Mouse (Mus musculus) pancreas, adult 10 weeks (tissue): ENCODE data around the gene Tmem179b. TPM values are rescaled to one million over a fixed set of nuclear protein-coding genes. Genes with fewer than 3 reads are reported as not detected.

Experiments used
- polyA plus RNA-seq: library from polyadenylated mRNA; stranded (reverse); fragments of 350-450 nt; fragmentation: Illumina TruSeq; extraction: RNeasy Lipid Tissue Mini Kit (QIAGEN cat#74804); gene quantifications from one replicate; pipeline ENCODE4 v1.2.3, GENCODE M21; 2015; ENCODE audit warnings: low read depth, low replicate concordance; ENCODE audit not compliant: insufficient read depth

Gene Tmem179b
- 17.0 TPM for polyA plus RNA-seq

GRCm38 (mm10) chr19:8774086-8774835 lies at the start of gene Tmem179b:
Gene Tmem179b (minus strand): TSS chr19:8774467.

GRCm38 (mm10) chr19:8819596-8820423 lies 45.5 kb upstream of the Tmem179b start, which contains the start of gene Hnrnpul2:
Gene Hnrnpul2 (plus strand): TSS chr19:8820010.

GRCm38 (mm10) chr19:8818801-8819595 lies 44.7 kb upstream of the Tmem179b start, which contains the start of gene Ttc9c:
Gene Ttc9c (minus strand): TSS chr19:8819333.

GRCm38 (mm10) chr19:8802130-8802821 lies 28.0 kb upstream of the Tmem179b start, which contains the start of gene Zbtb3:
Gene Zbtb3 (plus strand): TSS chr19:8802555.

GRCm38 (mm10) chr19:8798264-8798946 lies 24.1 kb upstream of the Tmem179b start, which contains the start of gene Polr2g:
Gene Polr2g (minus strand): TSS chr19:8798577.

GRCm38 (mm10) chr19:8786008-8786781 lies 11.9 kb upstream of the Tmem179b start, which contains the start of gene Taf6l:
Gene Taf6l (minus strand): TSS chr19:8786417.

GRCm38 (mm10) chr19:8770567-8771270 lies 3.5 kb downstream of the Tmem179b start, which contains the start of gene Tmem223:
Gene Tmem223 (plus strand): TSS chr19:8770996.

GRCm38 (mm10) chr19:8756635-8757387 lies 17.5 kb downstream of the Tmem179b start, which contains the start of gene Nxf1:
Gene Nxf1 (plus strand): TSS chr19:8757073.

GRCm38 (mm10) chr19:8741243-8741869 lies 32.9 kb downstream of the Tmem179b start, which contains the start of gene Stx5a:
Gene Stx5a (plus strand): TSS chr19:8741413.

GRCm38 (mm10) chr19:8740603-8741002 lies 33.7 kb downstream of the Tmem179b start, which contains the start of gene 1700092M07Rik:
Gene 1700092M07Rik (plus strand): TSS chr19:8740718.

GRCm38 (mm10) chr19:8735389-8736159 lies 38.7 kb downstream of the Tmem179b start, which contains the start of gene Wdr74:
Gene Wdr74 (plus strand): TSS chr19:8735827.

GRCm38 (mm10) chr19:8722907-8723573 lies 51.2 kb downstream of the Tmem179b start, which contains the start of gene Slc3a2:
Gene Slc3a2 (minus strand): TSS chr19:8723369.

